20 mouse cellular contexts compared by ENCODE assay signal in genomic region chr14:57219097-57219618, GRCm38 (mm10).
"Had no signal": no experiment of that assay in that cellular context is flagged by ENCODE, and none has a peak within 500 bp of the region (broad histone marks: within the 10 kb centered on the region; RNA-seq: fewer than 3 reads in every experiment).

No protein-coding gene starts in this region.

- ATAC-seq: midbrain, embryonic 13.5 days; midbrain, embryonic 16.5 days had no signal

- H3K9ac ChIP-seq: liver, embryonic 13.5 days; midbrain, embryonic 13.5 days; neural tube, embryonic 13.5 days; stomach, embryonic 15.5 days had no signal

- H3K9me3 ChIP-seq: liver, embryonic 13.5 days; midbrain, embryonic 13.5 days; neural tube, embryonic 13.5 days; stomach, embryonic 15.5 days had no signal

- H3K4me2 ChIP-seq: liver, embryonic 13.5 days; midbrain, embryonic 13.5 days; neural tube, embryonic 13.5 days; stomach, embryonic 15.5 days had no signal

- H3K4me1 ChIP-seq: liver, embryonic 13.5 days; midbrain, embryonic 13.5 days; neural tube, embryonic 13.5 days; stomach, embryonic 15.5 days had no signal

- H3K4me3 ChIP-seq: layer of hippocampus, adult 2 months; left cerebral cortex, adult 2 months; liver, embryonic 13.5 days; midbrain, embryonic 13.5 days; myocyte; neural tube, embryonic 13.5 days; stomach, embryonic 15.5 days had no signal

- H3K27ac ChIP-seq: kidney, postnatal 0 days; layer of hippocampus, adult 2 months; left cerebral cortex, adult 2 months; liver, embryonic 13.5 days; midbrain, embryonic 13.5 days; neural tube, embryonic 13.5 days; stomach, embryonic 15.5 days had no signal

- H3K36me3 ChIP-seq: liver, embryonic 13.5 days; midbrain, embryonic 13.5 days; neural tube, embryonic 13.5 days; stomach, embryonic 15.5 days had no signal

- H3K27me3 ChIP-seq: liver, embryonic 13.5 days; midbrain, embryonic 13.5 days; neural tube, embryonic 13.5 days; stomach, embryonic 15.5 days had no signal

- DNase-seq: kidney, adult 2 months; kidney, postnatal 25 days; layer of hippocampus, adult 9-11 months; left cerebral cortex, postnatal 4 days; liver, embryonic 13.5 days; lung, adult 2 months; lung, postnatal 14 days; lung, postnatal 4 days; retina, postnatal 1 day; right cerebral cortex, postnatal 25 days; spleen, adult 18-20 months; thymus, postnatal 25 days had no signal
